ENCODE assay signal across 10 mouse cellular contexts in the genomic region with DNA sequence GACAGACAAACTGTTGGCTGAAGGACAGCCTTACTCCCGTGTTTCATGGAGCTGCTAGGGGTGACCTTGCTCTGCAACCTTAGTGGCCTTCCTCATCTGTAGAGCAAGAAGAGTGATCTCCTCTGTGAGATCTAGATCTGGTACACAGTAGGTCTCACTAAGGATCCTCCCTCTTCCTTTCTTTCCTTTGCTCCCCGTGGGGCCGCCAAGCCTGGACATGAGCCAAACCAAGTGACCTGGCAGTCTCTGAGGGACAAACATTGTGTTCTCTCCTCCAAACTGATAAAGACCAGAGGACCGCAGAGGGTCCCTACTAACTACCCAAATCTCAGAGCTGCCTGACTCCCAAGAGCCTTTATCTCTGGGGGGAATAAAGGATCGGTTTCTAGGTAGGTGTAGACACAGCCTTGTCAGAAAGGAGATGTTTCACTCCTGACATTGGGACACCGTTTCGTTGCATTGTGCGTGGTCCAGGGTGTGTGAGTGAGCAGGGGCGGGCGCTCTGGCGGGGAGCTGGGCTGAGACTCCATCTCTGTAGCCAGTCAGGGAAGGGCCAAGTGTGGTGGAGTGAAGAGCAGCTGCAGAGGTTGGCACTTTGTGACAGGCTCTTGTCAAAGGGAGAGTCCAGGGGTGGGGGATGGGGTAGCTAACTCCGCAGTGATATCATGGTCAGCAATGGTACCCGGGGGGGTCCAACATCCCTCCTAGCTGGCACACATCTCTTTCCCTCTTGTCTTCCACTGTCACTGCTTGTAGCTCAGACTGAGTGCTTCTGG. TPM values are rescaled to one million over a fixed set of nuclear protein-coding genes. Genes with fewer than 3 reads are reported as not detected.
DNase-seq lines count a peak whose midpoint lies in the region; ATAC-seq and TF ChIP-seq lines count a peak whose summit lies in the region.
"Had no signal": no experiment of that assay in that cellular context is flagged by ENCODE, and none has a peak within 500 bp of the region (broad histone marks: within the 10 kb centered on the region; RNA-seq: fewer than 3 reads in every experiment).

No protein-coding gene starts in this region.

- DNase-seq in hindbrain, postnatal 0 days (ENCODE audit: low spot score) = no peak
- peak; percentile 84 for DNase-seq in adrenal gland, postnatal 10 days
- DNase-seq in lung, postnatal 0 days (ENCODE audit: low spot score) = peak; percentile 41
- DNase-seq in midbrain, embryonic 14.5 days = no peak
- DNase-seq in thymus, postnatal 4 days = no peak
- no peak for DNase-seq in yolk sac, embryonic 10.5 days (ENCODE audit: low spot score)

- H3K4me1 ChIP-seq in hindbrain, postnatal 0 days (ENCODE audit: insufficient read depth, low read length) = 0 out of 2 replicates have a peak, but pooled peaks cover 19% of the 10 kb centered on the region
- peaks cover 42% of the 10 kb centered on the region for H3K4me1 ChIP-seq in hindbrain, embryonic 12.5 days
- H3K4me1 ChIP-seq in heart, embryonic 16.5 days (ENCODE audit: control insufficient read depth, insufficient read depth, low read length) = peaks cover 36% of the 10 kb centered on the region
- H3K4me1 ChIP-seq in lung, postnatal 0 days (ENCODE audit: insufficient read depth, low read depth, low read length) = peaks cover 20% of the 10 kb centered on the region
- peaks cover 13% of the 10 kb centered on the region; the same call in 1 of the 2 replicates for H3K4me1 ChIP-seq in midbrain, embryonic 14.5 days (ENCODE audit: control insufficient read depth, insufficient read depth, low read length)

- H3K27ac ChIP-seq in hindbrain, postnatal 0 days = no peak overlapping the region
- H3K27ac ChIP-seq in hindbrain, embryonic 12.5 days = no peak overlapping the region
- peak overlapping the region; percentile 95 for H3K27ac ChIP-seq in heart, embryonic 16.5 days (ENCODE audit: low read length)
- H3K27ac ChIP-seq in lung, postnatal 0 days (ENCODE audit: low read length) = 0 out of 2 replicates have a peak overlapping the region, but pooled peaks have one; percentile 20
- no peak overlapping the region for H3K27ac ChIP-seq in midbrain, embryonic 14.5 days (replicated peaks; ENCODE audit: low read depth, low read length)

- TF ChIP-seq EP300 in lung, postnatal 0 days (IDR thresholded peaks at IDR 0.05) = 0 out of 2 replicates have a peak, but pooled peaks have one; percentile 18

- no peak overlapping the region for H3K4me3 ChIP-seq in hindbrain, postnatal 0 days (ENCODE audit: low read length)
- no peak overlapping the region for H3K4me3 ChIP-seq in hindbrain, embryonic 12.5 days
- H3K4me3 ChIP-seq in heart, embryonic 16.5 days (ENCODE audit: low read length) = no peak overlapping the region
- H3K4me3 ChIP-seq in lung, postnatal 0 days (ENCODE audit: low read depth, low read length) = no peak overlapping the region
- H3K4me3 ChIP-seq in midbrain, embryonic 14.5 days (replicated peaks; ENCODE audit: low read depth, low read length) = no peak overlapping the region
- H3K4me3 ChIP-seq: erythroblast, embryonic 14.5 days had no signal

- no peak overlapping the region for H3K4me2 ChIP-seq in hindbrain, postnatal 0 days (ENCODE audit: low read depth, low read length)
- no peak overlapping the region for H3K4me2 ChIP-seq in hindbrain, embryonic 12.5 days (replicated peaks)
- H3K4me2 ChIP-seq in heart, embryonic 16.5 days (ENCODE audit: low read depth, low read length) = peak overlapping the region; percentile 41; the same call in 1 of the 2 replicates
- H3K4me2 ChIP-seq in lung, postnatal 0 days (replicated peaks; ENCODE audit: low read depth, low read length) = no peak overlapping the region
- H3K4me2 ChIP-seq in midbrain, embryonic 14.5 days (ENCODE audit: low read length) = no peak overlapping the region

- no peaks in the 10 kb centered on the region for H3K9me3 ChIP-seq in hindbrain, postnatal 0 days (ENCODE audit: low read length)
- no peaks in the 10 kb centered on the region for H3K9me3 ChIP-seq in hindbrain, embryonic 12.5 days (replicated peaks)
- H3K9me3 ChIP-seq in heart, embryonic 16.5 days (replicated peaks; ENCODE audit: control insufficient read depth, low read length) = no peaks in the 10 kb centered on the region
- no peaks in the 10 kb centered on the region for H3K9me3 ChIP-seq in lung, postnatal 0 days (ENCODE audit: low read length)
- H3K9me3 ChIP-seq in midbrain, embryonic 14.5 days (ENCODE audit: control insufficient read depth, low read length) = no peaks in the 10 kb centered on the region
- H3K9me3 ChIP-seq: G1E had no signal

- H3K36me3 ChIP-seq in hindbrain, postnatal 0 days (ENCODE audit: insufficient read depth, low read length) = no peaks in the 10 kb centered on the region
- H3K36me3 ChIP-seq in hindbrain, embryonic 12.5 days = no peaks in the 10 kb centered on the region
- H3K36me3 ChIP-seq in heart, embryonic 16.5 days (ENCODE audit: control insufficient read depth, insufficient read depth) = no peaks in the 10 kb centered on the region
- H3K36me3 ChIP-seq in lung, postnatal 0 days (ENCODE audit: insufficient read depth, low read length) = no peaks in the 10 kb centered on the region
- no peaks in the 10 kb centered on the region for H3K36me3 ChIP-seq in midbrain, embryonic 14.5 days (ENCODE audit: control insufficient read depth, insufficient read depth, low read length)
- H3K36me3 ChIP-seq: G1E had no signal

- H3K9ac ChIP-seq in hindbrain, postnatal 0 days (replicated peaks; ENCODE audit: low read length) = no peak overlapping the region
- H3K9ac ChIP-seq in hindbrain, embryonic 12.5 days = no peak overlapping the region
- H3K9ac ChIP-seq in heart, embryonic 16.5 days (ENCODE audit: low read length) = peak overlapping the region; percentile 52
- H3K9ac ChIP-seq in lung, postnatal 0 days (replicated peaks; ENCODE audit: low read depth) = no peak overlapping the region
- no peak overlapping the region for H3K9ac ChIP-seq in midbrain, embryonic 14.5 days (replicated peaks; ENCODE audit: low read length)

- no peak for TF ChIP-seq CTCF in hindbrain, postnatal 0 days (IDR thresholded peaks at IDR 0.05; ENCODE audit: low read depth)
- TF ChIP-seq CTCF in lung, postnatal 0 days (IDR thresholded peaks at IDR 0.05) = no peak

- H3K27me3 ChIP-seq in hindbrain, postnatal 0 days (ENCODE audit: insufficient read depth, low read length) = no peaks in the 10 kb centered on the region
- H3K27me3 ChIP-seq in hindbrain, embryonic 12.5 days = no peaks in the 10 kb centered on the region
- H3K27me3 ChIP-seq in heart, embryonic 16.5 days (ENCODE audit: control insufficient read depth, insufficient read depth, low read length) = no peaks in the 10 kb centered on the region
- no peaks in the 10 kb centered on the region for H3K27me3 ChIP-seq in lung, postnatal 0 days (replicated peaks; ENCODE audit: insufficient read depth, low read length)
- no peaks in the 10 kb centered on the region for H3K27me3 ChIP-seq in midbrain, embryonic 14.5 days (ENCODE audit: control insufficient read depth, insufficient read depth, low read length)

- WGBS in hindbrain, postnatal 0 days = 48% methylated on average over 13 of the region's 13 CpGs
- 62% methylated on average over 13 of the region's 13 CpGs for WGBS in hindbrain, embryonic 12.5 days
- 26% methylated on average over 13 of the region's 13 CpGs for WGBS in heart, embryonic 16.5 days
- WGBS in lung, postnatal 0 days = 30% methylated on average over 13 of the region's 13 CpGs
- 66% methylated on average over 13 of the region's 13 CpGs for WGBS in midbrain, embryonic 14.5 days

- ATAC-seq in hindbrain, postnatal 0 days = peak; percentile 51; the same call in 1 of the 2 replicates
- no peak for ATAC-seq in hindbrain, embryonic 12.5 days (ENCODE audit: low FRiP score)
- peak; percentile 42 for ATAC-seq in heart, embryonic 16.5 days (replicated peaks; ENCODE audit: extremely low read depth, insufficient read depth, low FRiP score)
- peak; percentile 27; the same call in 1 of the 2 replicates for ATAC-seq in lung, postnatal 0 days
- ATAC-seq in midbrain, embryonic 14.5 days (ENCODE audit: low FRiP score, low TSS enrichment) = no peak

RNA-seq across cellular contexts. Expression of a gene that starts 12.8 kb away (rescaled TPM):
- total RNA-seq in hindbrain, postnatal 0 days (2014; rRNA removed) = 0.07 and 0.73 TPM in 2 replicates
- 0.19 and 0.39 TPM in 2 replicates for polyA plus RNA-seq in hindbrain, postnatal 0 days (2015; fragmentation: Nextera tagmentation; extraction: Ambion mirVana)
- polyA plus RNA-seq in hindbrain, embryonic 12.5 days (2016; fragmentation: Nextera tagmentation; extraction: Ambion mirVana) = 0.08 TPM in 1 of 2 replicates, not detected in the other
- total RNA-seq in adrenal gland, postnatal 10 days (2021) = 1 to 10 TPM; 1.3 to 1.6 TPM
- 0.70 and 1.4 TPM in 2 replicates for polyA plus RNA-seq in heart, embryonic 16.5 days (2015; fragmentation: Nextera tagmentation; extraction: Ambion mirVana)
- polyA plus RNA-seq in lung, postnatal 0 days (2015; fragmentation: Nextera tagmentation; extraction: Ambion mirVana) = 4.0 and 4.7 TPM in 2 replicates
- 0.08 TPM in 1 of 2 replicates, not detected in the other for polyA plus RNA-seq in midbrain, embryonic 14.5 days (2014; fragmentation: Nextera tagmentation; extraction: Ambion mirVana)
- polyA plus RNA-seq: G1E had no signal

RNA-seq across cellular contexts. Expression of a gene that starts 38.7 kb away (rescaled TPM):
- 17.3 and 18.4 TPM in 2 replicates for total RNA-seq in hindbrain, postnatal 0 days (2014; rRNA removed)
- 28.3 and 34.5 TPM in 2 replicates for polyA plus RNA-seq in hindbrain, postnatal 0 days (2015; fragmentation: Nextera tagmentation; extraction: Ambion mirVana)
- polyA plus RNA-seq in hindbrain, embryonic 12.5 days (2016; fragmentation: Nextera tagmentation; extraction: Ambion mirVana) = 29.6 and 33.8 TPM in 2 replicates
- 10 to 100 TPM; 36.9 to 37.0 TPM for total RNA-seq in adrenal gland, postnatal 10 days (2021)
- polyA plus RNA-seq in heart, embryonic 16.5 days (2015; fragmentation: Nextera tagmentation; extraction: Ambion mirVana) = 41.5 and 46.2 TPM in 2 replicates
- polyA plus RNA-seq in lung, postnatal 0 days (2015; fragmentation: Nextera tagmentation; extraction: Ambion mirVana) = 53.9 and 57.6 TPM in 2 replicates
- 41.9 and 47.5 TPM in 2 replicates for polyA plus RNA-seq in midbrain, embryonic 14.5 days (2014; fragmentation: Nextera tagmentation; extraction: Ambion mirVana)

RNA-seq across cellular contexts. Expression of a gene that starts 50.0 kb away (rescaled TPM):
- total RNA-seq in hindbrain, postnatal 0 days (2014; rRNA removed) = 88.2 and 106 TPM in 2 replicates
- polyA plus RNA-seq in hindbrain, postnatal 0 days (2015; fragmentation: Nextera tagmentation; extraction: Ambion mirVana) = 9.7 and 10.8 TPM in 2 replicates
- polyA plus RNA-seq in hindbrain, embryonic 12.5 days (2016; fragmentation: Nextera tagmentation; extraction: Ambion mirVana) = 12.8 and 15.3 TPM in 2 replicates
- 10 to 100 TPM; 50.8 to 74.3 TPM for total RNA-seq in adrenal gland, postnatal 10 days (2021)
- polyA plus RNA-seq in heart, embryonic 16.5 days (2015; fragmentation: Nextera tagmentation; extraction: Ambion mirVana) = 7.1 and 7.2 TPM in 2 replicates
- 3.9 and 4.4 TPM in 2 replicates for polyA plus RNA-seq in lung, postnatal 0 days (2015; fragmentation: Nextera tagmentation; extraction: Ambion mirVana)
- 13.0 and 15.3 TPM in 2 replicates for polyA plus RNA-seq in midbrain, embryonic 14.5 days (2014; fragmentation: Nextera tagmentation; extraction: Ambion mirVana)

Comparison
In these comparisons a context has a peak if more than half of its experiments do, and no peak if none do; other contexts are left out.
1. ATAC-seq: peak in hindbrain, postnatal 0 days (single experiment), heart, embryonic 16.5 days (single experiment) and lung, postnatal 0 days (single experiment); none in hindbrain, embryonic 12.5 days (single experiment) and midbrain, embryonic 14.5 days (single experiment).
2. DNase-seq: peak in adrenal gland, postnatal 10 days (single experiment) and lung, postnatal 0 days (single experiment); none in hindbrain, postnatal 0 days (single experiment), midbrain, embryonic 14.5 days (single experiment), thymus, postnatal 4 days (single experiment) and yolk sac, embryonic 10.5 days (single experiment).
3. H3K27ac ChIP-seq: peak in heart, embryonic 16.5 days (single experiment) and lung, postnatal 0 days (single experiment); none in hindbrain, postnatal 0 days (single experiment), hindbrain, embryonic 12.5 days (single experiment) and midbrain, embryonic 14.5 days (single experiment).